Mouse (Mus musculus) natural killer cell, adult 2 months (primary cell): ENCODE measurements around the gene Xpo1.
"Not testable (repeated sequence)": the region's sequence is repeated elsewhere in the genome, so short reads cannot be mapped to it uniquely, and the experiment has no call there.

Experiments
- DNase-seq, 2 experiments: peaks; one replicate each; pipeline ENCODE4 v3.0.0; 2022; ENCODE audit warnings: low spot score in 2 of 2

Gene Xpo1

GRCm38 (mm10) chr11:23298301-23298700 is 42.5 kb downstream of the Xpo1 start:
- DNase-seq = no peak

GRCm38 (mm10) chr11:23299910-23300309 is 44.1 kb downstream of the Xpo1 start:
- DNase-seq = no peak

- DNase-seq = no peak
These were observed 47.3 kb downstream of the Xpo1 start for GRCm38 (mm10) chr11:23303126-23303525.

GRCm38 (mm10) chr11:23305101-23305672 is 49.3 kb downstream of the Xpo1 start:
- not testable (repeated sequence) for DNase-seq

GRCm38 (mm10) chr11:23305673-23306608 is 50.1 kb downstream of the Xpo1 start:
- DNase-seq = peak; percentile 95 to 97

- peak; percentile 33 to 44 for DNase-seq
These were observed 51.1 kb downstream of the Xpo1 start, which contains the start of gene Usp34 for GRCm38 (mm10) chr11:23306764-23307565. Usp34 (plus strand) TSS chr11:23306895.

- DNase-seq = no peak
These were observed 51.7 kb downstream of the Xpo1 start for GRCm38 (mm10) chr11:23307566-23307920.

GRCm38 (mm10) chr11:23313496-23313895 is 57.7 kb downstream of the Xpo1 start:
- no peak for DNase-seq

- DNase-seq = no peak
These were observed 73.6 kb downstream of the Xpo1 start for GRCm38 (mm10) chr11:23329413-23329812.

GRCm38 (mm10) chr11:23332136-23332535 is 76.3 kb downstream of the Xpo1 start:
- DNase-seq = no peak

DNA sequence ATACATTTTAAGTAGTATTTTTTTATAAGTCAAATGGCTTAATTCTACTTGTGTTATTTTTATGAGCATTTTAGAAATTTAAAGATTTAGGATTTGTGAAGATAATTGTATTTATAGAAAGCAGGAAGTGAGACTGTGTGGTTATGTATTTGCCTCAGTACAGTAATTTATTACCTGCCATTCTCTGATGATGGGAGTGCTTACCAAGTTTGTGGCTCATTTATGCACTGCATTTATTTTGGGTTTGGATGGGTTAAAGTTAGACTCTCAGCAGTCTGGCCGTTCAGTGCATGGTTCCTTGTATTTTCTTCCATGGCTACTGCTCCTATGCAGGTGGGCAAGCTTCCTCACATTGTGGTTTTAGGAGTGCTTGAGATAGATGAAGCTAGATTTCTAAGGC is 79.3 kb downstream of the Xpo1 start:
- no peak for DNase-seq
